Mouse (Mus musculus) lung, postnatal 0 days (tissue): Measurements from ENCODE around the gene Fancc. TPM values are rescaled to one million over a fixed set of nuclear protein-coding genes. Genes with fewer than 3 reads are reported as not detected.

Experiments
- ATAC-seq: fragments of 200-750 bp; cut with Nextera tagmentation; 2 replicates; pipeline ENCODE4 v1.8.0; 2017; ENCODE audit warnings: moderate library complexity
- DNase-seq: peaks from one replicate; pipeline ENCODE4 v3.0.0-alpha.2; 2016; ENCODE audit warnings: low spot score
- H3K27ac ChIP-seq: fragments of 300-500 bp; sonication (generic); 2 replicates; pipeline ENCODE4 v1.5.1; 2014; ENCODE audit warnings: antibody characterized with exemption, mild to moderate bottlenecking, low read length, mixed read lengths
- H3K27me3 ChIP-seq: fragments of 300-500 bp; sonication (generic); replicated peaks from 2 replicates; pipeline ENCODE4 v1.6.1; 2014; ENCODE audit warnings: low read length, mixed read lengths; ENCODE audit not compliant: insufficient read depth
- H3K36me3 ChIP-seq: fragments of 300-500 bp; sonication (generic); 2 replicates; pipeline ENCODE4 v1.6.1; 2014; ENCODE audit warnings: low read length, mixed read lengths; ENCODE audit not compliant: insufficient read depth
- H3K4me1 ChIP-seq: fragments of 300-500 bp; sonication (generic); 2 replicates; pipeline ENCODE4 v1.6.1; 2014; ENCODE audit warnings: antibody characterized with exemption, low read depth, low read length, mixed read lengths; ENCODE audit not compliant: insufficient read depth
- H3K4me2 ChIP-seq: fragments of 300-500 bp; sonication (generic); replicated peaks from 2 replicates; pipeline ENCODE4 v1.6.1; 2014; ENCODE audit warnings: low read depth, mild to moderate bottlenecking, low read length, moderate library complexity, mixed read lengths
- H3K4me3 ChIP-seq: fragments of 300-500 bp; sonication (generic); 2 replicates; pipeline ENCODE4 v1.5.1; 2014; ENCODE audit warnings: low read depth, low read length
- H3K9ac ChIP-seq: fragments of 300-500 bp; sonication (generic); replicated peaks from 2 replicates; pipeline ENCODE4 v1.6.1; 2014; ENCODE audit warnings: low read depth, mild to moderate bottlenecking
- H3K9me3 ChIP-seq: fragments of 300-500 bp; sonication (generic); 2 replicates; pipeline ENCODE4 v1.6.1; 2016; ENCODE audit warnings: low read length, mixed read lengths
- CTCF ChIP-seq: IDR thresholded peaks from 2 replicates; pipeline ENCODE4 v1.5.1; 2016; ENCODE audit warnings: antibody characterized with exemption, mild to moderate bottlenecking
- EP300 ChIP-seq: IDR thresholded peaks from 2 replicates; pipeline ENCODE4 v1.6.1; 2016; ENCODE audit warnings: antibody characterized with exemption, mild to moderate bottlenecking, control low read depth
- WGBS: fragments of 180-500 bp; shearing (Covaris S2); extraction: QIAGEN DNeasy Blood & Tissue Kit; methylation state at CpG from one replicate; pipeline ENCODE4 v1.1.7; 2014; 5-methylcytosine and 5-hydroxymethylcytosine counted together
- polyA plus RNA-seq: library from polyadenylated mRNA; unstranded; fragments of >200 nt; fragmentation: Nextera tagmentation; extraction: Ambion mirVana; gene quantifications from 2 replicates; pipeline ENCODE4 v1.2.1, GENCODE M21; 2015

Fancc gene
- 26.0 and 37.6 TPM in 2 replicates for polyA plus RNA-seq

- Histone ChIP-seq H3K27me3 (no peaks in the 10 kb centered on the region), H3K4me1 (no peaks in the 10 kb centered on the region), H3K36me3 (no peaks in the 10 kb centered on the region), H3K4me2 (peak within 1 kb of the TSS; percentile 17; the same call in 1 of the 2 replicates), H3K27ac (no peak within 1 kb of the TSS), H3K4me3 (no peak within 1 kb of the TSS), H3K9me3 (no peaks in the 10 kb centered on the region), H3K9ac (no peak within 1 kb of the TSS)
- DNase-seq (peak; percentile 44), ATAC-seq (peak; percentile 52)
- WGBS = 31% methylated on average over 23 of the region's 23 CpGs
- TF ChIP-seq CTCF (no peak), EP300 (no peak)
These were observed at the start of gene Fancc for GRCm38 (mm10) chr13:63496646-63497582. TSS of gene Fancc (minus strand) at chr13:63497278.

GRCm38 (mm10) chr13:63545291-63545690, 48.2 kb upstream of the Fancc start:
- H3K4me2 ChIP-seq = no peak overlapping the region
- H3K4me1 ChIP-seq = peaks cover 15% of the 10 kb centered on the region
- no peak overlapping the region for H3K27ac ChIP-seq
- ATAC-seq = no peak
- H3K9me3 ChIP-seq = no peaks in the 10 kb centered on the region
- 51% methylated on average over 7 of the region's 7 CpGs for WGBS
- TF ChIP-seq EP300 (no peak), CTCF (no peak)
- H3K27me3 ChIP-seq = no peaks in the 10 kb centered on the region
- no peak for DNase-seq
- H3K36me3 ChIP-seq = peaks cover 14% of the 10 kb centered on the region; the same call in 1 of the 2 replicates
- no peak overlapping the region for H3K4me3 ChIP-seq
- H3K9ac ChIP-seq = no peak overlapping the region

GRCm38 (mm10) chr13:63544967-63545253, 47.8 kb upstream of the Fancc start:
- Histone ChIP-seq H3K27ac (no peak overlapping the region), H3K4me1 (peaks cover 15% of the 10 kb centered on the region), H3K4me3 (no peak overlapping the region), H3K4me2 (no peak overlapping the region), H3K9ac (no peak overlapping the region), H3K27me3 (no peaks in the 10 kb centered on the region), H3K36me3 (peaks cover 14% of the 10 kb centered on the region; the same call in 1 of the 2 replicates), H3K9me3 (no peaks in the 10 kb centered on the region)
- TF ChIP-seq CTCF (no peak), EP300 (no peak)
- 15% methylated on average over 5 of the region's 5 CpGs for WGBS
- DNase-seq = no peak
- no peak for ATAC-seq

- Histone ChIP-seq H3K36me3 (peaks cover 16% of the 10 kb centered on the region; the same call in 1 of the 2 replicates), H3K27me3 (no peaks in the 10 kb centered on the region), H3K9me3 (no peaks in the 10 kb centered on the region), H3K4me1 (peaks cover 12% of the 10 kb centered on the region), H3K27ac (no peak overlapping the region), H3K4me2 (no peak overlapping the region), H3K4me3 (no peak overlapping the region), H3K9ac (no peak overlapping the region)
- DNase-seq (peak; percentile 32), ATAC-seq (no peak)
- 69% methylated on average over 13 of the region's 13 CpGs for WGBS
- TF ChIP-seq CTCF (no peak), EP300 (no peak)
These were observed 47.3 kb upstream of the Fancc start for GRCm38 (mm10) chr13:63544119-63544966.

- no peak overlapping the region for H3K4me2 ChIP-seq
- no peak overlapping the region for H3K27ac ChIP-seq
- no peak overlapping the region for H3K9ac ChIP-seq
- peaks cover 3% of the 10 kb centered on the region; the same call in 1 of the 2 replicates for H3K4me1 ChIP-seq
- DNase-seq (no peak), ATAC-seq (no peak)
- peaks cover 25% of the 10 kb centered on the region; the same call in 1 of the 2 replicates for H3K36me3 ChIP-seq
- H3K9me3 ChIP-seq = no peaks in the 10 kb centered on the region
- TF ChIP-seq EP300 = no peak
- no peak for TF ChIP-seq CTCF
- H3K27me3 ChIP-seq = no peaks in the 10 kb centered on the region
- no peak overlapping the region for H3K4me3 ChIP-seq
- WGBS = 63% methylated on average over 6 of the region's 6 CpGs
These were observed 46.4 kb upstream of the Fancc start for GRCm38 (mm10) chr13:63543459-63543858.

GRCm38 (mm10) chr13:63542796-63543384, 45.8 kb upstream of the Fancc start:
- Histone ChIP-seq H3K4me1 (peaks cover 2% of the 10 kb centered on the region; the same call in 1 of the 2 replicates), H3K9me3 (no peaks in the 10 kb centered on the region)
- no peak for ATAC-seq

More at GRCm38 (mm10) chr13:63542796-63543384, 45.8 kb upstream of the Fancc start:
- TF ChIP-seq EP300 = no peak
- H3K4me2 ChIP-seq = no peak overlapping the region
- no peak overlapping the region for H3K4me3 ChIP-seq
- DNase-seq = no peak
- WGBS = 81% methylated on average over 3 of the region's 3 CpGs
- no peaks in the 10 kb centered on the region for H3K27me3 ChIP-seq
- no peak overlapping the region for H3K9ac ChIP-seq
- H3K27ac ChIP-seq = no peak overlapping the region
- H3K36me3 ChIP-seq = peaks cover 29% of the 10 kb centered on the region; the same call in 1 of the 2 replicates
